Mouse (Mus musculus) liver, embryonic 11.5 days (tissue): ENCODE data around the gene Pygo1. TPM values are rescaled to one million over a fixed set of nuclear protein-coding genes. Genes with fewer than 3 reads are reported as not detected.

Source experiments
- ATAC-seq: fragments of 200-750 bp; cut with Nextera tagmentation; replicated peaks from 2 replicates; pipeline ENCODE4 v1.8.0; 2017; ENCODE audit warnings: moderate number of reproducible peaks, mild to moderate bottlenecking, moderate TSS enrichment, moderate library complexity; ENCODE audit not compliant: low FRiP score
- DNase-seq: peaks from one replicate; pipeline ENCODE4 v3.0.0-alpha.2; 2017; ENCODE audit warnings: low spot score
- H3K27ac ChIP-seq: fragments of 300-500 bp; sonication (generic); 2 replicates; pipeline ENCODE4 v1.5.1; 2014; ENCODE audit warnings: mild to moderate bottlenecking, low read depth, low read length, control low read depth
- H3K27me3 ChIP-seq: fragments of 300-500 bp; sonication (generic); replicated peaks from 2 replicates; pipeline ENCODE4 v1.6.1; 2014; ENCODE audit warnings: low read length, mixed read lengths; ENCODE audit not compliant: control insufficient read depth, insufficient read depth
- H3K36me3 ChIP-seq: fragments of 300-500 bp; sonication (generic); 2 replicates; pipeline ENCODE4 v1.6.1; 2014; ENCODE audit warnings: mild to moderate bottlenecking, low read length, moderate library complexity, mixed read lengths; ENCODE audit not compliant: control insufficient read depth, insufficient read depth
- H3K4me1 ChIP-seq: fragments of 300-500 bp; sonication (generic); replicated peaks from 2 replicates; pipeline ENCODE4 v1.6.1; 2014; ENCODE audit warnings: low read length, mixed read lengths; ENCODE audit not compliant: control insufficient read depth, insufficient read depth
- H3K4me2 ChIP-seq: fragments of 300-500 bp; sonication (generic); 2 replicates; pipeline ENCODE4 v1.6.1; 2014; ENCODE audit warnings: mild to moderate bottlenecking, control low read depth, moderate library complexity
- H3K4me3 ChIP-seq: fragments of 300-500 bp; sonication (generic); 2 replicates; pipeline ENCODE4 v1.5.1; 2014; ENCODE audit warnings: low read depth, low read length, control low read depth
- H3K9ac ChIP-seq: fragments of 300-500 bp; sonication (generic); 2 replicates; pipeline ENCODE4 v1.6.1; 2014; ENCODE audit warnings: low read depth, low read length, control low read depth
- H3K9me3 ChIP-seq: fragments of 300-500 bp; sonication (generic); 2 replicates; pipeline ENCODE4 v1.6.1; 2016; ENCODE audit warnings: low read length, inconsistent platforms, mixed read lengths; ENCODE audit not compliant: control insufficient read depth
- WGBS: fragments of 180-500 bp; shearing (Covaris S2); extraction: QIAGEN DNeasy Blood & Tissue Kit; methylation state at CpG from one replicate; pipeline ENCODE4 v1.1.7; 2014; 5-methylcytosine and 5-hydroxymethylcytosine counted together
- polyA plus RNA-seq: library from polyadenylated mRNA; unstranded; fragments of >200 nt; fragmentation: Nextera tagmentation; extraction: Ambion mirVana; gene quantifications from 2 replicates; pipeline ENCODE4 v1.2.1, GENCODE M21; 2014

Pygo1 gene
- polyA plus RNA-seq, 1 experiment from 2014 or later = 1.7 TPM

DNA sequence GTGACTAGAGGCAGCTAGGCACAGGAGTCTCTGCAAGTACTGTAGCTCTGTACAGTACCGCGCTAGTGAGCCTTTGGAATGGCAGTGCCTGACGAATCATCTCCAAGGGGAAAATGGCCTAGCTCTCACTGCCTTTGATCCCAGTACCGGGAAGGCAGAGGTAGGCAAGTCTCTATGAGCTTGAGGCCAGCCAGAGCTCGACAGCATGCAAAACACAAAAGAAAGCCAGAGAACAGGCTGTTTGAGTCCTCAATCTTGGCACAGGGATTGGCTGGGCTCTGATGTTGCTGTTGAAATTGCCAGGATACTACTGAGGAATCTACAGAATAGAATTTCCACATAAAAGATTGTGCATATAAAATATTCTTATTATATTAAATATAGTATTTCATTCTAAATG, 47.0 kb downstream of the Pygo1 start:
- Histone ChIP-seq H3K9ac (no peak overlapping the region), H3K36me3 (no peaks in the 10 kb centered on the region), H3K4me1 (no peaks in the 10 kb centered on the region), H3K4me2 (no peak overlapping the region), H3K4me3 (no peak overlapping the region), H3K27me3 (no peaks in the 10 kb centered on the region), H3K27ac (no peak overlapping the region), H3K9me3 (no peaks in the 10 kb centered on the region)
- ATAC-seq (no peak), DNase-seq (no peak)
- 80% methylated on average over 5 of the region's 5 CpGs for WGBS

DNA sequence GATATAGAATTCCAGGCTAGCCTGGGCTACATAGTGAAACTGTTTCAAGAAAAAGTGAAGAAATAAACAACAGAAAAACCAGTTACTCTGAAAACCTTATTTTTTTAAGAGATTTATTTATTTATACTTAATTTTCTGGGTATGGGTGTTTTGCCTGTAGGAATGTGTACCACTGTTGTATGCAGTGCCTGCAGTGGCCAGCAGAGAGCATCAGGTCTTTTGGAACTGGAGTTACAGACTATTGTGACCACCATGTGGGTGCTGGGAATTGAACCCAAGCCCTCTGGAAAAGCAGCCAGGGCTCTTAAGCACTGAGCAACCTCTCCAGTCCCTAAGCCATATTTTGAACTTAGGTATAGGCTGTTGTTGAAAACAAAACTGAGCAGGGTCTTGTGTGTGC, 47.5 kb downstream of the Pygo1 start:
- ATAC-seq (no peak), DNase-seq (no peak)
- Histone ChIP-seq H3K9me3 (no peaks in the 10 kb centered on the region), H3K4me3 (no peak overlapping the region), H3K9ac (no peak overlapping the region), H3K4me2 (no peak overlapping the region), H3K4me1 (no peaks in the 10 kb centered on the region), H3K27ac (no peak overlapping the region), H3K27me3 (no peaks in the 10 kb centered on the region), H3K36me3 (no peaks in the 10 kb centered on the region)

DNA sequence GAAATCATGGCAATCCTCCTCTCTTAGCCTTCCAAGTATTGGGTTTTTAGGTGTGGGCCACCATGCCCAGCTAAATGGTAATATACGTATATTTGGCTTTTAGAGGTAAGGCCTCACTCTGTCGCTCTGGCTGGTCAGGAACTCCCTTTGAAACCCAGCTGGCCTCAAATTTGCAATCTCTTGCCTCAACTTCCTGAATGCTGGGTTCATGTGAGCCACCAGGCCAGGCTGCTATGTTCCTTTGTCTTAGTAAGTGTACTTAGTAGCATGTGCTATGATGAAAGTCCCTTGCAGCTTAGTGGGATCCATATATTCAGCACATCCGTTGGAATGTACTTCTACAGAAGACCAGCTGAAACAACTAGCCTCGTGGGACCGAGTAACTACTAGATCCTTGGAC, 49.3 kb downstream of the Pygo1 start:
- DNase-seq (no peak), ATAC-seq (no peak)
- H3K4me1 ChIP-seq = no peaks in the 10 kb centered on the region
- no peaks in the 10 kb centered on the region for H3K36me3 ChIP-seq
- H3K27ac ChIP-seq = no peak overlapping the region
- no peaks in the 10 kb centered on the region for H3K9me3 ChIP-seq
- 79% methylated on average over 5 of the region's 5 CpGs for WGBS
- H3K4me2 ChIP-seq = no peak overlapping the region
- H3K9ac ChIP-seq = no peak overlapping the region
- no peaks in the 10 kb centered on the region for H3K27me3 ChIP-seq
- H3K4me3 ChIP-seq = no peak overlapping the region

GRCm38 (mm10) chr9:72975242-72975641, 49.8 kb downstream of the Pygo1 start:
- H3K4me2 ChIP-seq = no peak overlapping the region
- ATAC-seq (no peak), DNase-seq (no peak)

GRCm38 (mm10) chr9:72983066-72983465, 57.6 kb downstream of the Pygo1 start:
- Histone ChIP-seq H3K27ac (no peak overlapping the region), H3K27me3 (no peaks in the 10 kb centered on the region), H3K9ac (no peak overlapping the region), H3K9me3 (no peaks in the 10 kb centered on the region), H3K4me2 (no peak overlapping the region), H3K4me3 (no peak overlapping the region), H3K36me3 (no peaks in the 10 kb centered on the region), H3K4me1 (0 out of 2 replicates have a peak, but pooled peaks cover 4% of the 10 kb centered on the region)
- ATAC-seq (no peak), DNase-seq (no peak)
- WGBS = 57% methylated on average over 2 of the region's 2 CpGs

More at GRCm38 (mm10) chr9:72975242-72975641, 49.8 kb downstream of the Pygo1 start:
- no peaks in the 10 kb centered on the region for H3K36me3 ChIP-seq
- H3K9ac ChIP-seq = no peak overlapping the region
- H3K9me3 ChIP-seq = no peaks in the 10 kb centered on the region
- H3K4me3 ChIP-seq = no peak overlapping the region
- H3K27ac ChIP-seq = no peak overlapping the region
- 89% methylated on average over 1 of the region's 1 CpGs for WGBS
- H3K4me1 ChIP-seq = no peaks in the 10 kb centered on the region
- no peaks in the 10 kb centered on the region for H3K27me3 ChIP-seq

DNA sequence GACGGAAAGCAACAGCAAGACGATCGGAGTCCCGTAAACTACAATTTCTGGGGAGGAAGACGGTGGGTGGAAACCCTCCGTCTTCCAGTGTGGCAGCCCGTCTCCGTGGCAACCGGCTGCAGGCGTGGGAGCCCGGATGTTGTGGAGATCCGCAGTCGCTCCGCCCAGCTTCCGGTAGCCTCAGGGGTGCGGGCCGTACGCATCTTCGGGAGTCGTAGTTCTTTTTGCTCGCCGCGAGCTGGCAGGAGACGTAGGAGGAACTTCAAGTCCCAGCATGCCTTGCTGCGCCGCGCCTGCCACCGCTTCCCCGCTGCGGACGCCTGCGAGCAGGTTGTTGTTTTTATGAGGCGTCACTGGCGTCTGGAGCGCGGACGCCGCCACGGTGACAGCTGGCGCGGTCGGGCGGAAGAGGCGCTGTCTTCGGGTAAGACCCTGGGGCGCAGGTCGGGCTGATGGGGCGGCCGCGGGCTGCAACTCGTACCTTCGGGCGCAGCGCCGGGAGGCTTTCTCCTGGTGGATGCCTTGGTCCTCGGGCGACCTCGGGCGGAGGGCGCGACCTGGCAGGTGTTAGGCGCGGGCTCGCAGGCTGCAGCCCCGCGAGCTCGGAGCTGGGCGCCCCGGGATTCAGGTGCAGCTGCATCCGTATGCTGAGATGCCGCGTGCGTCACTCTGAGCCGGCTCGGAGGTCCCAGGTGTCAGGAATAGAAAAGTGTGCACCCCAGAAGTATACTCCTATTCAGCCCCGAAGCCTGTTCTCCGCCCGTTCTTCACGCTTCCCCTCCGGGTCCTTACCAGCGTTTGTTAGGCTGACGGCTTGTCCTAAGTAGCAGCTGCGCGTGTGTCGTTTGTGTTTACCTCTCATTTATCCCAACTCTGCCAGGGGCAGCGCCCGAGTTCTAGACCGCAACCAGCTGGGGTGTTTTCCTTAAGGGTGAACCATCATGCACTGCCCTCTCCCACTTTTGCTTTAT, 60.1 kb downstream of the Pygo1 start, which contains the start of the genes Ccpg1os and Ccpg1:
Ccpg1os (minus strand) TSS at position 133 of the 971 bp plus-strand sequence.
Ccpg1 (plus strand) TSS at position 180 of the 971 bp plus-strand sequence.
- peak within 1 kb of the TSS; percentile 77 for H3K4me3 ChIP-seq
- no peaks in the 10 kb centered on the region for H3K27me3 ChIP-seq
- under 1% methylated on average over 88 of the region's 88 CpGs for WGBS
- H3K9me3 ChIP-seq = no peaks in the 10 kb centered on the region
- no peak within 1 kb of the TSS for H3K27ac ChIP-seq
- DNase-seq (peak; percentile 92), ATAC-seq (peak; percentile 98)
- H3K36me3 ChIP-seq = no peaks in the 10 kb centered on the region
- peak within 1 kb of the TSS; percentile 97 for H3K4me2 ChIP-seq
- H3K4me1 ChIP-seq = 0 out of 2 replicates have a peak, but pooled peaks cover 4% of the 10 kb centered on the region
- peak within 1 kb of the TSS; percentile 76 for H3K9ac ChIP-seq

- ATAC-seq = no peak
- H3K9ac ChIP-seq = no peak overlapping the region
- DNase-seq = no peak
- H3K4me2 ChIP-seq = no peak overlapping the region
- no peak overlapping the region for H3K4me3 ChIP-seq
- no peaks in the 10 kb centered on the region for H3K36me3 ChIP-seq
- WGBS = 57% methylated on average over 3 of the region's 3 CpGs
- H3K27ac ChIP-seq = no peak overlapping the region
- 0 out of 2 replicates have a peak, but pooled peaks cover 4% of the 10 kb centered on the region for H3K4me1 ChIP-seq
- no peaks in the 10 kb centered on the region for H3K9me3 ChIP-seq
- no peaks in the 10 kb centered on the region for H3K27me3 ChIP-seq
Measured at GRCm38 (mm10) chr9:72987703-72988102, 62.3 kb downstream of the Pygo1 start.

- WGBS = 83% methylated on average over 5 of the region's 5 CpGs
- Histone ChIP-seq H3K4me2 (no peak overlapping the region), H3K9me3 (no peaks in the 10 kb centered on the region), H3K36me3 (no peaks in the 10 kb centered on the region), H3K4me3 (no peak overlapping the region), H3K27me3 (no peaks in the 10 kb centered on the region), H3K4me1 (0 out of 2 replicates have a peak, but pooled peaks cover 4% of the 10 kb centered on the region), H3K9ac (no peak overlapping the region), H3K27ac (no peak overlapping the region)
- DNase-seq = no peak
- no peak for ATAC-seq
Measured at GRCm38 (mm10) chr9:72988706-72989105, 63.3 kb downstream of the Pygo1 start.
